Mouse (Mus musculus) mesoderm, embryonic 11.5 days (tissue): ENCODE measurements around the gene Polr1c.

ENCODE experiments used
- DNase-seq: peaks from one replicate; pipeline ENCODE4 v3.0.0-alpha.2; 2012; ENCODE audit warnings: low read depth, low spot score

Polr1c gene

DNA sequence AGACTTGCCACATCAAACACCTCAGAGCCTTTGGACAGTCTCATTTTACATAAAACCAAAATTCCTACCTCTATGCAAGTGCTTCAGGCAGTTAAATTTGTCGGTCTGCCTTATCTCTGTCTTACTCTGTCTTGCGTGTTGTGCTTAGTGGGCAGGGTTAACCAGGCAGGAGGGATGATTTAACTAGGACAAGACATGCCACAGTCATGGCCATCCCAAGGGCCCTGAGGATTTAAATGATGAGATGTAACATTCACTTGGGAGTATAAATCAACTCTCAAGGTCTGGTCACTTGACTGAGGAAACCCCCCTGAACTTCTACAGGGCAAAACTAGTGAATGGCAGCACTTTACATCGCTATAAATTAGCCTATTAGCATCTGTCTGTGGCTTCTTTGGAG is 26.3 kb downstream of the Polr1c start:
- DNase-seq: no peak

DNA sequence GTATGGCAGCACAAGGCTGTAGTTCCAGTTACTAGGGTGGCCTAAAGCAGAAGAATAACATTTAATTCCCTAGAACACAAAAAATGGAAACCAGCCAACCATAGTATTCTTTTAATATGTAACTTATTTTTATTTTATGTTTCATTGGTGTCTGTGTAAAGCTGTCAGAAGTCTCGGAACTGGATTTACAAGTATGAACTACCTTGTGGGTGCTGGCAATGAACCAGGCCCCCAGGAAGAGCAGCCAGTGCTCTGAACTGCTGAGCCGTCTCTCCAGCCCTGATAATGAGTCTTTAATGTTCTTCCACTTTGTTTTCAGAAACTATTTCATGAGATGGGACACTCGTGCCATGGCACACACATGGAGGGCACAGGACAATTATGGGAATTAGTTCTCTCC is 37.3 kb downstream of the Polr1c start:
- no peak for DNase-seq

DNA sequence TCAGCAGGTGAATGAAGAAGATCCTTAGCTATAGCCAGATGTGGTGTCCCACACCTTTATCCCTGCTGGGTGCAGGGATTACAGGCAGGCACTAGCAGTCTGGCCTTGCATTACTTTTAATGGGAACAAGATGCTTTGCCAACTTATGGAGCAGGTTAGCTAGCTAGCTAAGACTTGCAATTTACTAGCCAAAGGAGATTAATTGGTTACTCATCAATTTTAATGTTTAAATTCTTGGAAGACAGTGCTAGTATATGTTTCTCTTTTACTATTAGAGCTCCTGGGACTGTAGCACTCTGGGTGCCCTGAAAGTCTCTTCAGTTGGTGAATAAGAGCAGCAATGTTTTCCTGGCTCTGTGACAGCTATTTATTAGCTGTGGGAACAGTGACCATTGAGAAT is 41.2 kb downstream of the Polr1c start:
- DNase-seq: no peak

DNA sequence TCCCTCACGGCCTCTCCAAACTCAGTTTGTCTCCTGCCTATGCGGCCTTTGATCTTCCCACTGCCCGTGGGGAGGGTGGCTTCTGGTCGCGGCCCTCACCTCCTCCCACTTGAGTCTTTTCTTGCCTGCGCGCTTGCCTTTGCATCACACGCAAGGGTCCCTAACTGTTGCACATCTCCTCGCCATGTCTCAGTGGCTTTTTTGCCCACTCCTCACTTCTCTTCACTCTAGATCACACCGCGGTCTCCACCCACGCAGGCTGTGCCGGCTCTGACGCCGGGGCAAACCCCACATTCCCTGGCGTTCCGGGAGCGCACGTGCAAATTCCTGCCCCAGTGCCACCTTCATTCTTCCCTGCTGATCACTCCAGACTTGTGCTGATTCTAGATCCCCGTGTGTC is 44.8 kb downstream of the Polr1c start:
- peak; percentile 29 for DNase-seq

DNA sequence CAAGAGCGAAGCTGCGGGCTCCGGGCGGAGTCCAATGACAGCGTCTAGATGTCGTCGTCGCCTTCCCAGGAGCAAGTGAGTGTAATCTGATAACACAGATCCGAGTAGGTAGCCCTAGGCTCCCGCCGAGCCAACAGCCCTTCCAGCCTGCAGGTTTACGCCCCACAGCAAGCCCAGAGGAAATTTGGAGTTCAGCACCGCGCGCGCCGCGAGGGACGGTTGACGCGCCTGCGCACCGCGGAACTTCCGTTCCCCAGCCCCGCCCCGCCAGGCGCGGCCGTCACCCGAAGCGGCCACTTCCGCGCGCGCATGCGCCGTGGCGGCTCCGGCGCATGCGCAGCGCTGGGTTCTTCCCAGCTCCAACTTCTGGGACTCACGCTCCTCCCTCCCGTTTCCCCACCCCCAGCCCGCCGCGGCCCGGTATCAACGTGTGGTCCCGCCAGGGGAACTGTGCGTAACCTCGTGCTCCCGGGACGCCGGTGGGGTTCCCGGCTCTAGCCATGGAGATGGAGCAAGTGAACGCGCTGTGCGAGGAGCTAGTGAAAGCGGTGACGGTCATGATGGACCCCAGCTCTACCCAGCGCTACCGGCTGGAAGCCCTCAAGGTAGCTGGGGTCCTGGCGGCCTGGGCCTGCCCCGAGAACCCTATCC is 45.3 kb downstream of the Polr1c start, which contains the start of the genes Polh and Xpo5:
Gene Polh, minus strand, starts transcription at position 225 of the 651 bp plus-strand sequence.
Gene Xpo5, plus strand, starts transcription at position 362 of the 651 bp plus-strand sequence.
- peak; percentile 98 for DNase-seq

DNA sequence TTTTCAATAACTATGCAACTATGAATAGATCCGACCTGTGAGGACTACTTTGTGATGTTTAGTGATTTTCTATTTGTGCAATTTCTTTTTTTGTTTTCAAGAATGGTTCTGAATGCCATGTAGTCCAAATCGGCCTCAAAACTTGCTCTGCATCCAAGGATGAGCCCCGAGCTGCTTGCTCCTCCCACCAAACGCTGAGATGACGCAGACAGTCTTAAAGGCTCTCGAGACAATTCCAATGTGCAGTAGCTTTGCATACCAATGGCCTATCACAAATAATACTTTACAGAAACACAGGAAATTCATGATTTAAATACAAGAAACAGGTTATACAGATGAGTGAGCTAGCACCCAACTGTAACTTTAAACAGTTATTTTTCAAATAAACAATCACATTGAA is 46.7 kb downstream of the Polr1c start:
- no peak for DNase-seq
